Mouse (Mus musculus) MEL (cell line): Measurements from ENCODE around the gene Abca17. TPM values are rescaled to one million over a fixed set of nuclear protein-coding genes. Genes with fewer than 3 reads are reported as not detected.

Source experiments
- DNase-seq: peaks from one replicate; pipeline ENCODE4 v3.0.0; 2011; ENCODE audit warnings: low read depth, low spot score
- H3K27ac ChIP-seq: 2 replicates; pipeline ENCODE4 v1.5.1; 2012; ENCODE audit warnings: low read depth, mild to moderate bottlenecking, control low read depth, low read length, moderate library complexity; ENCODE audit not compliant: control insufficient read depth
- H3K27me3 ChIP-seq, 2 experiments: fragments of 150-350 bp in 1 of 2; sonication (generic) in 1 of 2; 2 replicates each; pipeline ENCODE4 v1.6.1; 2012; ENCODE audit warnings: low read length in 2 of 2, mild to moderate bottlenecking in 2 of 2, improper control_type of control experiment in 1 of 2, moderate library complexity in 1 of 2; ENCODE audit not compliant: insufficient read depth in 2 of 2, control insufficient read depth in 1 of 2
- H3K36me3 ChIP-seq, 2 experiments: 2 replicates each; pipeline ENCODE4 v1.6.1; 2012 to 2014; ENCODE audit warnings: low read length in 2 of 2, improper control_type of control experiment in 1 of 2, inconsistent platforms in 1 of 2, mild to moderate bottlenecking in 1 of 2; ENCODE audit not compliant: insufficient read depth in 2 of 2, control insufficient read depth in 1 of 2
- H3K4me1 ChIP-seq, 2 experiments: fragments of 150-350 bp in 1 of 2; sonication (generic) in 1 of 2; 2 replicates each; pipeline ENCODE4 v1.6.1; 2012; ENCODE audit warnings: low read length in 2 of 2, improper control_type of control experiment in 1 of 2, mild to moderate bottlenecking in 1 of 2; ENCODE audit not compliant: insufficient read depth in 2 of 2, control insufficient read depth in 1 of 2
- H3K4me3 ChIP-seq, 2 experiments: fragments of 150-350 bp in 1 of 2; sonication (generic) in 1 of 2; 2 replicates each; pipeline ENCODE4 v1.5.1; 2012; ENCODE audit warnings: low read depth in 2 of 2, low read length in 2 of 2, mild to moderate bottlenecking in 2 of 2, moderate library complexity in 2 of 2, control low read depth in 1 of 2, improper control_type of control experiment in 1 of 2; ENCODE audit not compliant: control insufficient read depth in 1 of 2, insufficient read depth in 1 of 2
- H3K79me2 ChIP-seq: 2 replicates; pipeline ENCODE4 v1.6.1; 2012; ENCODE audit warnings: mild to moderate bottlenecking, low read length, moderate library complexity; ENCODE audit not compliant: control insufficient read depth, poor library complexity, insufficient read depth
- H3K9ac ChIP-seq: 2 replicates; pipeline ENCODE4 v1.6.1; 2012; ENCODE audit warnings: low read depth, mild to moderate bottlenecking, control low read depth, low read length, moderate library complexity; ENCODE audit not compliant: control insufficient read depth, poor library complexity, severe bottlenecking
- H3K9me3 ChIP-seq: fragments of 150-350 bp; sonication (generic); replicated peaks from 2 replicates; pipeline ENCODE4 v1.6.1; 2012; ENCODE audit warnings: mild to moderate bottlenecking, low read length, improper control_type of control experiment, moderate library complexity; ENCODE audit not compliant: insufficient read depth
- BHLHE40 ChIP-seq: IDR thresholded peaks from 2 replicates; pipeline ENCODE4 v1.6.1; 2012; ENCODE audit warnings: low read depth, mild to moderate bottlenecking, inconsistent platforms, low read length, improper control_type of control experiment, borderline replicate concordance
- EP300 ChIP-seq, 2 experiments: IDR thresholded peaks; 2 replicates each; pipeline ENCODE4 v1.6.1; 2011; ENCODE audit warnings: improper control_type of control experiment in 2 of 2, low read length in 2 of 2, low read depth in 1 of 2, mild to moderate bottlenecking in 1 of 2
- GABPA ChIP-seq: IDR thresholded peaks from 2 replicates; pipeline ENCODE4 v1.6.1; 2012; ENCODE audit warnings: low read depth, mild to moderate bottlenecking, inconsistent platforms, low read length, improper control_type of control experiment, moderate library complexity
- GATA1 ChIP-seq: IDR thresholded peaks from 2 replicates; pipeline ENCODE4 v1.6.1; 2011; ENCODE audit warnings: low read depth, low read length, improper control_type of control experiment
- MAX ChIP-seq: IDR thresholded peaks from 2 replicates; pipeline ENCODE4 v1.6.1; 2011; ENCODE audit warnings: low read length, improper control_type of control experiment
- MAZ ChIP-seq: IDR thresholded peaks from 2 replicates; pipeline ENCODE4 v1.6.1; 2012; ENCODE audit warnings: low read depth, mild to moderate bottlenecking, inconsistent platforms, low read length, improper control_type of control experiment
- MEF2A ChIP-seq: IDR thresholded peaks from 2 replicates; pipeline ENCODE4 v1.6.1; 2014; ENCODE audit warnings: low read depth, mild to moderate bottlenecking, inconsistent platforms, low read length, improper control_type of control experiment; ENCODE audit not compliant: poor library complexity, insufficient replicate concordance, severe bottlenecking; ENCODE audit errors: extremely low read depth
- MYB ChIP-seq: IDR thresholded peaks from 2 replicates; pipeline ENCODE4 v1.6.1; 2011; ENCODE audit warnings: mild to moderate bottlenecking, low read depth, low read length, improper control_type of control experiment
- NELFE ChIP-seq: IDR thresholded peaks from 2 replicates; pipeline ENCODE4 v1.6.1; 2011; ENCODE audit warnings: low read depth, low read length, improper control_type of control experiment
- NRF1 ChIP-seq: IDR thresholded peaks from 2 replicates; pipeline ENCODE4 v1.6.1; 2014; ENCODE audit warnings: low read depth, mild to moderate bottlenecking, inconsistent platforms, low read length, improper control_type of control experiment, moderate library complexity; ENCODE audit not compliant: poor library complexity, insufficient read depth, severe bottlenecking
- RAD21 ChIP-seq: IDR thresholded peaks from 2 replicates; pipeline ENCODE4 v1.6.1; 2011; ENCODE audit warnings: mild to moderate bottlenecking, low read depth, low read length, improper control_type of control experiment
- TAL1 ChIP-seq: IDR thresholded peaks from 2 replicates; pipeline ENCODE4 v1.6.1; 2012; ENCODE audit warnings: mild to moderate bottlenecking, inconsistent platforms, low read length, moderate library complexity, mixed read lengths
- TCF12 ChIP-seq: IDR thresholded peaks from 2 replicates; pipeline ENCODE4 v1.6.1; 2014; ENCODE audit warnings: low read depth, mild to moderate bottlenecking, inconsistent platforms, low read length, improper control_type of control experiment, moderate library complexity
- ZC3H11A ChIP-seq: IDR thresholded peaks from 2 replicates; pipeline ENCODE4 v1.6.1; 2012; ENCODE audit warnings: low read depth, mild to moderate bottlenecking, inconsistent platforms, low read length, improper control_type of control experiment
- ZMIZ1 ChIP-seq: IDR thresholded peaks from 2 replicates; pipeline ENCODE4 v1.6.1; 2012; ENCODE audit warnings: low read depth, mild to moderate bottlenecking, inconsistent platforms, low read length, improper control_type of control experiment, moderate library complexity
- polyA plus RNA-seq, 2 experiments: library from polyadenylated mRNA; stranded (reverse) in 1 of 2; unstranded in 1 of 2; fragments of >175 nt in 1 of 2; fragments of >200 nt in 1 of 2; gene quantifications; 2 replicates each; pipeline versions ENCODE4 v1.2.1 to v1.2.4; 2012; ENCODE audit warnings: low replicate concordance in 2 of 2, low read depth in 1 of 2; ENCODE audit not compliant: insufficient read length in 2 of 2, insufficient read depth in 1 of 2, missing spikeins in 1 of 2
- total RNA-seq: library from RNA; depleted of rRNA; stranded (reverse); fragments of 300-350 nt; gene quantifications from 2 replicates; pipeline ENCODE4 v1.2.3, GENCODE M21; 2012

Abca17 gene
- total and polyA plus RNA-seq, 3 experiments = 0.03 to 0.04 TPM; not detected in 1

DNA sequence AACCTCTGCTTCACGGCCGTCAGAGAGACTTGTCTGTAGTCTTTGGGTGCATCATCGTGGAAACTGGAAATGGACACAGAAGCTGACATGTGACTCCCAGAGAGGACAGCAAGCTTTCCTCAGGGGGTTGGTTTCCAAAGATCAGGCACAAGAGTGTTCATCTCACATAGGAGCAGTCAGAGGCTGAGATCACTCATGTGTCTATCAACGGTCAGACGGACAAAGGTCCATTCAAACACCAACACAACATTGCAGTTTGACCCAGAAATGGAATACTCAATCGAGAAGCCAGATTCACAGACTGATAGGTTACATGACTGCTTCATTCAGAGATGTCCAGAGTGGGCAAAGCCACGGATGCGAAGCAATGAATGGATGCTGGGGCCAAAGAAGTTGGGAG, 124.1 kb downstream of the Abca17 start:
- H3K4me1 ChIP-seq = no peaks in the 10 kb centered on the region; a peak in 1 of 4 replicates
- H3K27ac ChIP-seq = no peak overlapping the region
- no peak overlapping the region for H3K9ac ChIP-seq
- no peak for TF ChIP-seq GABPA
- TF ChIP-seq MEF2A = no peak
- no peak for TF ChIP-seq RAD21
- no peak for TF ChIP-seq ZC3H11A
- no peak for TF ChIP-seq MAZ
- TF ChIP-seq EP300 (IDR thresholded peaks at IDR 0.05; ENCODE audit: low read depth in 1 of 2, low read length in 2 of 2) = no peak
- no peak for TF ChIP-seq NRF1
- no peak for TF ChIP-seq BHLHE40
- TF ChIP-seq, all 39 proteins: peak for 0
- peaks cover 0 to 5% of the 10 kb centered on the region in 2 experiments; a peak in 2 of 4 replicates for H3K36me3 ChIP-seq
- no peaks in the 10 kb centered on the region for H3K27me3 ChIP-seq
- no peak overlapping the region for H3K4me3 ChIP-seq
- DNase-seq = no peak
- H3K9me3 ChIP-seq = no peaks in the 10 kb centered on the region
- no peaks in the 10 kb centered on the region for H3K79me2 ChIP-seq

DNA sequence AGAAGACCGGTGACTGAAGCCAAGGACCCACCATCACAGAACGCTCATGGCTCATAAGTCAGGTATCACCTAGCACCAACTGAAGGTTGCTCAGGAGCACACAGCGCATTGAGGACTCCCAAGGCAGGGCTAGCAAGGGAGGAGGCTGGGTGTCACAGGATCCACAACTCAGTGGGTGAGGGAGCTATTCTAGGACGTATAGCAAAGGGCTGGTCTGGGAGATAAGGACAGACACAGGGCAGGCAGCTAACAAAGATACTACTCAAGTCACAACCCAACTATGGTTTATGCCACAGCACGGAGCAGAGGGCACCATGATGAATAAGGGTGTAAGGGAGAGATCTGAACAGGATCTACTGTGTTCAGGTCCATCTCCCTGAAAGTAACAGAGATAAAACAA, 125.0 kb downstream of the Abca17 start:
- Histone ChIP-seq H3K4me1 (peaks cover 3 to 4% of the 10 kb centered on the region in 2 experiments; a peak in 3 of 4 replicates), H3K27me3 (no peaks in the 10 kb centered on the region), H3K4me3 (no peak overlapping the region), H3K9ac (no peak overlapping the region), H3K79me2 (no peaks in the 10 kb centered on the region), H3K9me3 (no peaks in the 10 kb centered on the region), H3K36me3 (peaks cover 5% of the 10 kb centered on the region in 2 experiments; a peak in 3 of 4 replicates), H3K27ac (0 out of 2 replicates have a peak overlapping the region, but pooled peaks have one; percentile 13)
- DNase-seq = peak; percentile 58
- TF ChIP-seq ZMIZ1 (no peak), NELFE (no peak), TCF12 (peak; percentile 32; the same call in 1 of the 2 replicates), MYB (no peak), GATA1 (peak; percentile 45), TAL1 (peak; percentile 78), MAZ (no peak), MAX (no peak)
